Mouse (Mus musculus): Measurements from ENCODE around the gene Jak3. TPM values are rescaled to one million over a fixed set of nuclear protein-coding genes. Genes with fewer than 3 reads are reported as not detected.
"Not testable (repeated sequence)": the region's sequence is repeated elsewhere in the genome, so short reads cannot be mapped to it uniquely, and the experiment has no call there.

Jak3 gene
- total RNA-seq, 1 experiment from 2014 or later, result 25.7 TPM

GRCm38 (mm10) chr8:71681369-71681915, 5.3 kb downstream of the Jak3 start:
- ATAC-seq (ENCODE audit: extremely low read depth, insufficient number of reproducible peaks, low FRiP score, poor library complexity, severe bottlenecking), result no peak

- ATAC-seq (ENCODE audit: extremely low read depth, insufficient number of reproducible peaks, low FRiP score, poor library complexity, severe bottlenecking), result no peak
Observed at GRCm38 (mm10) chr8:71682832-71683231, 6.7 kb downstream of the Jak3 start.

GRCm38 (mm10) chr8:71684701-71685100, 8.6 kb downstream of the Jak3 start:
- no peak for ATAC-seq (ENCODE audit: extremely low read depth, insufficient number of reproducible peaks, low FRiP score, poor library complexity, severe bottlenecking)

- ATAC-seq (ENCODE audit: extremely low read depth, insufficient number of reproducible peaks, low FRiP score, poor library complexity, severe bottlenecking), result no peak
Observed at GRCm38 (mm10) chr8:71685573-71685972, 9.5 kb downstream of the Jak3 start.

GRCm38 (mm10) chr8:71686143-71686734, 10.1 kb downstream of the Jak3 start:
- ATAC-seq (ENCODE audit: extremely low read depth, insufficient number of reproducible peaks, low FRiP score, poor library complexity, severe bottlenecking), result no peak

GRCm38 (mm10) chr8:71687616-71688015, 11.5 kb downstream of the Jak3 start:
- ATAC-seq (ENCODE audit: extremely low read depth, insufficient number of reproducible peaks, low FRiP score, poor library complexity, severe bottlenecking), result no peak

- no peak for ATAC-seq (ENCODE audit: extremely low read depth, insufficient number of reproducible peaks, low FRiP score, poor library complexity, severe bottlenecking)
Observed at GRCm38 (mm10) chr8:71689028-71689427, 12.9 kb downstream of the Jak3 start, which contains the start of gene Insl3. Insl3 (plus strand) TSS chr8:71689214.

- no peak for ATAC-seq (ENCODE audit: extremely low read depth, insufficient number of reproducible peaks, low FRiP score, poor library complexity, severe bottlenecking)
Observed at GRCm38 (mm10) chr8:71692509-71692908, 16.4 kb downstream of the Jak3 start.

- ATAC-seq (ENCODE audit: extremely low read depth, insufficient number of reproducible peaks, low FRiP score, poor library complexity, severe bottlenecking), result no peak
Observed at GRCm38 (mm10) chr8:71693166-71694041, 17.3 kb downstream of the Jak3 start.

GRCm38 (mm10) chr8:71695456-71695855, 19.4 kb downstream of the Jak3 start:
- ATAC-seq (ENCODE audit: extremely low read depth, insufficient number of reproducible peaks, low FRiP score, poor library complexity, severe bottlenecking), result not testable (repeated sequence)

GRCm38 (mm10) chr8:71700493-71701269, 24.6 kb downstream of the Jak3 start:
- no peak for ATAC-seq (ENCODE audit: extremely low read depth, insufficient number of reproducible peaks, low FRiP score, poor library complexity, severe bottlenecking)

GRCm38 (mm10) chr8:71701414-71702086, 25.5 kb downstream of the Jak3 start, which contains the start of gene B3gnt3:
B3gnt3 (minus strand) TSS chr8:71701789.
- ATAC-seq (ENCODE audit: extremely low read depth, insufficient number of reproducible peaks, low FRiP score, poor library complexity, severe bottlenecking), result no peak; the same call in 1 of the 2 replicates

- peak; percentile 45; the same call in 1 of the 2 replicates for ATAC-seq (ENCODE audit: extremely low read depth, insufficient number of reproducible peaks, low FRiP score, poor library complexity, severe bottlenecking)
Observed at GRCm38 (mm10) chr8:71702087-71702432, 26.0 kb downstream of the Jak3 start.

- no peak for ATAC-seq (ENCODE audit: extremely low read depth, insufficient number of reproducible peaks, low FRiP score, poor library complexity, severe bottlenecking)
Observed at GRCm38 (mm10) chr8:71702923-71703322, 26.8 kb downstream of the Jak3 start.

- ATAC-seq (ENCODE audit: extremely low read depth, insufficient number of reproducible peaks, low FRiP score, poor library complexity, severe bottlenecking), result not testable (repeated sequence)
Observed at GRCm38 (mm10) chr8:71703400-71703799, 27.3 kb downstream of the Jak3 start.

- ATAC-seq (ENCODE audit: extremely low read depth, insufficient number of reproducible peaks, low FRiP score, poor library complexity, severe bottlenecking), result 0 out of 2 replicates have a peak, but pooled peaks have one; percentile 26
Observed at GRCm38 (mm10) chr8:71707874-71708273, 31.8 kb downstream of the Jak3 start.

GRCm38 (mm10) chr8:71709134-71709799, 33.2 kb downstream of the Jak3 start:
- ATAC-seq (ENCODE audit: extremely low read depth, insufficient number of reproducible peaks, low FRiP score, poor library complexity, severe bottlenecking), result no peak

GRCm38 (mm10) chr8:71709800-71710446, 33.8 kb downstream of the Jak3 start:
- ATAC-seq (ENCODE audit: extremely low read depth, insufficient number of reproducible peaks, low FRiP score, poor library complexity, severe bottlenecking), result peak; percentile 56; the same call in 1 of the 2 replicates
